Mouse (Mus musculus): Measurements from ENCODE around the gene Dguok. TPM values are rescaled to one million over a fixed set of nuclear protein-coding genes. Genes with fewer than 3 reads are reported as not detected.

Gene Dguok
- polyA plus RNA-seq, 1 experiment from 2014 or later, result 25.8 TPM

DNA sequence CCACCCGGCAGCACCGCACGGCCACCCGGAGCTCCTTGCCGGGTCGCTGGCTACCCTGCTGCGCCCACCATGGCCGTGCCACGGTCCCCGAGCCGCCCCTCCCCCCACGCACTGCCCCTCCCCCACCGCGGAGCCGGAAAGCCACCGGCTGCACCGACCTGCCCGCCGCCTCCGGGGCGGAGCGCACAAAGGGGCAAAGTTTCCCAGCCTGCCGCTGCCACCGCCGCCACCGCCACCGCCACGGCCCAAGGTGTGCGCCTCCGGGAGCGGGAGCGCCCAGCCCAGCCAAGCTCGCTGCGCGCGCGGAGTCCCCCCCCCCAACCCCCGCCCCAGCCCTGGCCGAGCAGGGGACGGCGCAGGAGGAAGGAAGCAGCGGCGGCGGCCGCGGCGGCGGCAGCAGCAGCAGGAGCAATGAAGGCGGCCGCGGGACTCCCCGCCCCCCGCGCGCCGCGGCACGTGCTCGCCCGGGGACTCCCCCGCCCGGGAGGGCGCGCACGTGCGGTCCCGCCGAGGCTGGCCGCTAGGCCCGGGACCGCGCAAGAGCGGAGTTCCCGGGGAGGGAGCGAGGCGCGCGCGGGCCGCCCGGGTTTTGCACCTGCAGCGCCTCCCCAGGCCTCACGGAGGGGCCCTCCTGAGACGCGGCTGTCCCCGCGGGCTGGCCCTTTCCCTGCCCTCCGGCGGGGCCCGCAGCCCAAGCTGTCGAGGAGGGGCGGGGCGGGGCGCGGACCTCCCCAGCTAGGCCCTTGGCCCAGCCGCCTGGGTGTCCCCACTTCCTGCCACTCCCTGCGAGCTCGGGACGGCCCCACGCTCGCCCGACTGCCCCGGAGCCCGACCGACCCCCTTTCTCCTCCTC lies 50.4 kb downstream of the Dguok start:
- no peaks in the 10 kb centered on the region for H3K9me3 ChIP-seq (ENCODE audit: low read length)
- DNase-seq (peak; percentile 81), ATAC-seq (peak; percentile 83)
- peak overlapping the region; percentile 85 for H3K4me3 ChIP-seq (ENCODE audit: low read depth, low read length)
- WGBS (ENCODE audit: insufficient replicate concordance), result 1% methylated on average over 63 of the region's 105 CpGs
- TF ChIP-seq EP300 (IDR thresholded peaks at IDR 0.05; ENCODE audit: low read depth) (no peak), CTCF (IDR thresholded peaks at IDR 0.05; ENCODE audit: low read depth) (0 out of 2 replicates have a peak, but pooled peaks have one; percentile 22)
- peak overlapping the region; percentile 98 for H3K4me2 ChIP-seq (ENCODE audit: low read depth, low read length)
- H3K36me3 ChIP-seq (replicated peaks; ENCODE audit: insufficient read depth, low read length), result no peaks in the 10 kb centered on the region; the same call in 1 of the 2 replicates
- H3K9ac ChIP-seq (replicated peaks), result peak overlapping the region; percentile 96
- H3K27me3 ChIP-seq (ENCODE audit: insufficient read depth, low read length), result no peaks in the 10 kb centered on the region
- peaks cover 51% of the 10 kb centered on the region for H3K4me1 ChIP-seq (ENCODE audit: insufficient read depth)
- H3K27ac ChIP-seq (ENCODE audit: low read depth), result peak overlapping the region; percentile 98

GRCm38 (mm10) chr6:83455328-83456130 lies 51.2 kb downstream of the Dguok start:
- no peaks in the 10 kb centered on the region for H3K27me3 ChIP-seq (ENCODE audit: insufficient read depth, low read length)
- peak overlapping the region; percentile 98 for H3K27ac ChIP-seq (ENCODE audit: low read depth)
- H3K9me3 ChIP-seq (ENCODE audit: low read length), result no peaks in the 10 kb centered on the region
- H3K4me3 ChIP-seq (ENCODE audit: low read depth, low read length), result peak overlapping the region; percentile 85
- DNase-seq (peak; percentile 30), ATAC-seq (peak; percentile 11; the same call in 1 of the 2 replicates)
- 2% methylated on average over 27 of the region's 41 CpGs for WGBS (ENCODE audit: insufficient replicate concordance)
- peak overlapping the region; percentile 96 for H3K9ac ChIP-seq (replicated peaks)
- no peak for TF ChIP-seq CTCF (IDR thresholded peaks at IDR 0.05; ENCODE audit: low read depth)
- TF ChIP-seq EP300 (IDR thresholded peaks at IDR 0.05; ENCODE audit: low read depth), result no peak
- peaks cover 59% of the 10 kb centered on the region for H3K4me1 ChIP-seq (ENCODE audit: insufficient read depth)
- no peaks in the 10 kb centered on the region; the same call in 1 of the 2 replicates for H3K36me3 ChIP-seq (replicated peaks; ENCODE audit: insufficient read depth, low read length)
- peak overlapping the region; percentile 98 for H3K4me2 ChIP-seq (ENCODE audit: low read depth, low read length)

- no peak overlapping the region for H3K9ac ChIP-seq (replicated peaks)
- no peak overlapping the region for H3K27ac ChIP-seq (ENCODE audit: low read depth)
- peaks cover 74% of the 10 kb centered on the region for H3K4me1 ChIP-seq (ENCODE audit: insufficient read depth)
- WGBS (ENCODE audit: insufficient replicate concordance), result 45% methylated on average over 11 of the region's 11 CpGs
- peak overlapping the region; percentile 98 for H3K4me2 ChIP-seq (ENCODE audit: low read depth, low read length)
- DNase-seq (no peak), ATAC-seq (no peak)
- no peak for TF ChIP-seq CTCF (IDR thresholded peaks at IDR 0.05; ENCODE audit: low read depth)
- no peak for TF ChIP-seq EP300 (IDR thresholded peaks at IDR 0.05; ENCODE audit: low read depth)
- no peaks in the 10 kb centered on the region for H3K27me3 ChIP-seq (ENCODE audit: insufficient read depth, low read length)
- H3K36me3 ChIP-seq (replicated peaks; ENCODE audit: insufficient read depth, low read length), result no peaks in the 10 kb centered on the region; the same call in 1 of the 2 replicates
- H3K4me3 ChIP-seq (ENCODE audit: low read depth, low read length), result peak overlapping the region; percentile 12
- H3K9me3 ChIP-seq (ENCODE audit: low read length), result no peaks in the 10 kb centered on the region
These were observed 53.1 kb downstream of the Dguok start for GRCm38 (mm10) chr6:83453706-83454105.

DNA sequence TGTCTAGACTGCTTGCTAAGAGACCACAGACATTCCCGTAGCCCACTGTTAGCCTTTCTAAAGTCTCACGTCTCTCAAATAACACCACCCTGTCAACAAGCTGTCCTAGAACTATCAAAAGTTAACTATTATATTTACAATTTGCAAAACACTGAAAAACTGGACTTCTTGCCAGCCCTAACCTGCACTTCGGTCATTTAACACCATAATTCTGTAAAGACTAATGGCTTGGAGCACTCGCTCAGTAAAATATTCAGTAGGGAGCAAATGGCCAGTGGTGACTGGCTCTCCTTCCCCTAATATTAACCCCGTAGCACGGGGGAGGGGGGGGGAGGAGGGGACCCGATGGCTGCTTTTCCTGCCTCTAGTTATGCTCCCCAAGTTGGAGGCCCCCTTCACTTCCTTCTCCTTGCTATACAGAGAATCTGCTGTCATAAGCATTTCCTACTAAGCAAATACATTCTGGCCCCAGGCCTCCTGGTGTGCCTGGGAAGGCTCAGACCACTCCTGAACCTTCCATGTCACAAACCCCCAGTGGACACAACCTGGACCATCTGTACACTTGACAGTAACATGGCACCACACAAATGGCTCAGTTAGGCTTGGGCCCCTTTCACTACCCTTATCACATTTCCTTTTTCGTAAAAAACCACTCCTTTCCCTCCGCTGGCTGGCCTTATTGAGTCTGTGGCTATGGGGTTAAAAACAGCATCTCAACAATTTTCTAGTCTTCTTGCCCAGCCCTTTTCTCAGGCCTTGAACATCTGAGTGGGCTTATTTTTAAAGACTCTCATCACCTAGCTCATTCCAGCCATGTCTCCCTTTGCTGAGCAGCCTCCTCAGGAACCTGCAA lies 56.1 kb downstream of the Dguok start:
- ATAC-seq, result no peak
- 30% methylated on average over 9 of the region's 9 CpGs for WGBS (ENCODE audit: insufficient replicate concordance)
- Histone ChIP-seq H3K27ac (ENCODE audit: low read depth) (peak overlapping the region; percentile 55), H3K4me3 (ENCODE audit: low read depth, low read length) (no peak overlapping the region), H3K9me3 (ENCODE audit: low read length) (no peaks in the 10 kb centered on the region), H3K4me1 (ENCODE audit: insufficient read depth) (peaks cover 79% of the 10 kb centered on the region), H3K36me3 (replicated peaks; ENCODE audit: insufficient read depth, low read length) (peaks cover 5% of the 10 kb centered on the region), H3K4me2 (ENCODE audit: low read depth, low read length) (peak overlapping the region; percentile 57), H3K9ac (replicated peaks) (peak overlapping the region; percentile 30; the same call in 1 of the 2 replicates), H3K27me3 (ENCODE audit: insufficient read depth, low read length) (no peaks in the 10 kb centered on the region)
- no peak for DNase-seq
- TF ChIP-seq CTCF (IDR thresholded peaks at IDR 0.05; ENCODE audit: low read depth) (no peak), EP300 (IDR thresholded peaks at IDR 0.05; ENCODE audit: low read depth) (no peak)

DNA sequence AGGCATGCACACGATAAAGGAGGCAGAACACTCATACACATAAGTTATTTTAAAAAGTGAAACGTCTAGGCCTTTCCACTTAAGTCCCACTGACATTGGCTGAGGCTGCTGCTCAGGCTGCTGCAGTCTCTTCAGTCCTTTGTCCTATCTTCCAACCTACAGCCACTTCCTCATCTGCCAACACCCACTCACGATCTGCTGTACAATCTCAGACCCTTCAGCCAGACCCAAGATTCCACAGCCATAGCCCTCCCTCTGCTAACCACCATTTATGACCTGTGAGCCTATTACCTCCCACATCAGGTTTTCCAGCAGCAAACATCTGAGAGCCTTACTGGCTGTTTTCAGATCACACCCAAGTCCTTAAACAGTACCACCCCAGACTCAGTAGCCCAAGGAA lies 57.3 kb downstream of the Dguok start:
- peak overlapping the region; percentile 57; the same call in 1 of the 2 replicates for H3K4me2 ChIP-seq (ENCODE audit: low read depth, low read length)
- H3K27ac ChIP-seq (ENCODE audit: low read depth), result no peak overlapping the region; the same call in 1 of the 2 replicates

More for the DNA sequence above, 57.3 kb downstream of the Dguok start:
- peak overlapping the region; percentile 18; the same call in 1 of the 2 replicates for H3K9ac ChIP-seq (replicated peaks)
- DNase-seq (no peak), ATAC-seq (no peak)
- no peaks in the 10 kb centered on the region for H3K9me3 ChIP-seq (ENCODE audit: low read length)
- WGBS (ENCODE audit: insufficient replicate concordance), result 29% methylated on average over 3 of the region's 3 CpGs
- peaks cover 8% of the 10 kb centered on the region for H3K36me3 ChIP-seq (replicated peaks; ENCODE audit: insufficient read depth, low read length)
- H3K4me1 ChIP-seq (ENCODE audit: insufficient read depth), result peaks cover 70% of the 10 kb centered on the region
- H3K4me3 ChIP-seq (ENCODE audit: low read depth, low read length), result no peak overlapping the region
- H3K27me3 ChIP-seq (ENCODE audit: insufficient read depth, low read length), result no peaks in the 10 kb centered on the region
- no peak for TF ChIP-seq EP300 (IDR thresholded peaks at IDR 0.05; ENCODE audit: low read depth)
- no peak for TF ChIP-seq CTCF (IDR thresholded peaks at IDR 0.05; ENCODE audit: low read depth)

All from liver, postnatal 0 days (tissue).